Mouse (Mus musculus) left cerebral cortex, postnatal 36 days (tissue): ENCODE measurements around the gene Ap3b1. TPM values are rescaled to one million over a fixed set of nuclear protein-coding genes. Genes with fewer than 3 reads are reported as not detected.
A peak's percentile ranks its signal among the peaks of the same experiment; 100 is the strongest.

Experiments used
- DNase-seq, 2 experiments: peaks; one replicate each; pipeline ENCODE4 v3.0.0; 2021 to 2022; ENCODE audit warnings: low spot score in 2 of 2, mixed read lengths in 1 of 2
- intact Hi-C: fragments of 180-260 bp; cut with DNase I; formaldehyde crosslinking; loops from one replicate; pipeline ENCODE4 v1.15.1; 2025
- total RNA-seq, 2 experiments: library from RNA; stranded (reverse); gene quantifications; 2 replicates each; pipeline ENCODE4 v1.2.3; 2021

Gene Ap3b1
- total RNA-seq, 2 experiments from 2014 or later = 41.1 to 44.3 TPM

GRCm38 (mm10) chr13:94519276-94519675 is 160.5 kb downstream of the Ap3b1 start:
- intact Hi-C loops = no loop called here
- no peak for DNase-seq

- intact Hi-C loops = no loop called here
- no peak for DNase-seq
These were observed 164.5 kb downstream of the Ap3b1 start for GRCm38 (mm10) chr13:94523213-94523612.

DNA sequence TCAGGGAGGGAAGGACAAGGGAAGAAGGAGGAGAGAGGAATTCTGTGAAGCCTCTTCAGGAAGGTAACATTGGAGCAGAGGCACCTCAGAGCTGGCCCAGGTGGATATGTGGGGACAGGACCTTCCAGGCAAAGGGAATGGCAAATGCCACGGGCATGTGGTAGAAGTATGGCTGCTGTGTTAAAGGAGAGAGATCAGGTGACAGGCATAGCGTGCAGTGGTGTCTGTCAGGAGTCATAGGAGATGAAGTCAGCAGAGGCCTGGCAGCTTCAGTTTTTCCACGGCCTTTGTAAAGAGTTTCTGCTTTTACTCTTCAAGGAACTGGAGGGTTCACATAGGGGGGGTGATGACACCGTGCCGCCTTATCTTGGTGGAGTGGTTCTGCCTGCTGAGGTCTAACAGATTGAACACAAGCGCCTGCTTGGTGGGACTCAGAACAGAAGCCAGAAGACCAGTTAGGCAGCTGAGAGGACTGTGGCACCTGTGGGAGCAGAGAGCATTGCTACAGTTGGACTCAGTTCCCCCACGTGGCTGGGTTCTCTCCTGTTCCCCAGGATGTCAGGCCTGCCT is 166.0 kb downstream of the Ap3b1 start:
- DNase-seq = no peak

DNA sequence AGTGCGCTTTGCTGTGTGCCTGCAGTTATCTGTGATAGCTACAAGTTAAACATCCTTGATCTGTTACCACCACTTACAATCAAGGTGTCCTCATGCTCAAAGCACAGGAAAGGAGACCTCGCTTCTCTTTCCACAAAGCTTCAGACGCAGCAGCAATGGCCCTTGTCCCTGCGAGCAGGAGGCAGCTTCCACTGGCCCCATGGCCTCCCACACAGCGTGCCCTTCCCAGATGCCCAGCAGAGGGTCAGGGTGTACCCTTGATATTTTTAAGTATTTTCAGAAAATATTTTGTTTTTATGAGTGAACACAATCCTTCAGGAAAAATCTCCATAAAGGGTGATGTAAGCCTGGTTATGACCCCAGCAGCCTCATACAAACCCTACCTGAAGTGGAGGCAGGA is 170.4 kb downstream of the Ap3b1 start:
- intact Hi-C loops = no loop called here
- no peak for DNase-seq

More for the DNA sequence above, 166.0 kb downstream of the Ap3b1 start:
- intact Hi-C loops = no loop called here

DNA sequence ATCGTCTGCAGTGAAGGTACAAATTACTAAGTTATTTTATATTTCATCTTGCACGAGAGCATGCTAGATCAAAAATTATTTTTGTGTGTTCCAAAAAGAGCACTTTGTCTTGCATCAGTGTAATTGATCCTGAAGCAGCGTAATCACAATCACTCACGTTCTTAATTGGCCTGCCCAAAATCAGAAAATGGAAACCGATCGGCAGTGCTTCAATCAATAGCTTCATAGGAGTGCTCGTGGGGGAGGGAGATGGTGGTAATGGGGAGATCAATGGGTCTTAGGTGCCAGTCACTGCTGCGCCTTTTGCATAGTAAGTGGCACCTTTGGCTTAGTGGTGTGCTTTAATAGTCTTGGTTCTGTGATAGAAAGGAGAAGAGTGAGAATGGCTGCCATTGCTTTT is 174.8 kb downstream of the Ap3b1 start:
- DNase-seq = no peak
- intact Hi-C loops = no loop called here

GRCm38 (mm10) chr13:94537336-94537735 is 178.6 kb downstream of the Ap3b1 start:
- intact Hi-C loops = no loop called here
- no peak for DNase-seq

DNA sequence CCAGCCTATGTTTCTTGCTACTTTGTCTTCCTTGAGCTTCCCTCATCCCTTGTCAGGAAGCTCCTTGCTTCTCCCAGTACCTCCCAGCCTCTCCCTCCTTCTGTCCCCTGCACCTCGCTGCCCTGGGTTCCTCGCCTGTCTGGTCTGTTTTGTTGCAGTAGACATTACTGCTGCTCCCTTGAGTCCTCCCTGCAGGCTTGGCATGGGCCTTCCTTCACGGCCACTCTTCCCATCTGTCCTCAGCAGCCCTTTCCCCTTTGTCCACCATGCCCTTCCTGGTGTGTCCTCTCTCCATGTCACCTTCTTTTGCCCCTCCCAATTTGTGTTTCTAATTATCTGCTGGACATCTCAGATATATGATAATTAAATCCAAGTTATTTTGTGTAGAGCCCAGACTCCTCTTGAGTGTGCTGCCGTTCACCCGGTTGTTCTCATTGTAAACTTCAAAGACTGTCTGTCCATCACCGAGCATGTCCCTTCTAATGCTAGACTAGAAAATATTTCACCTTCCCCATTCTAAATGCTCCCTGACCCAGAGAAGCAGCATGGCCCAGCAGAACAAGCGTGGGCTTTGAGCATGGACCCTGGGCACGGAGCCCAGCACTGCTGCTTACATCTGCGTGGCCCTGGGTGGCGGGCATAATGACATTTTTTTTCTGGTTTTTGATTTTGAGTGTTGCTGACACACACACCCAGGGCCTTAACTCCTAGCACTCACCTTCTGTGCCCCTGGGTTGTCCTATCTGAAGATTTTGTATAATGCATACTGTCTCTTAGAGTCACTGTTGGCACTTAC is 181.3 kb downstream of the Ap3b1 start:
- intact Hi-C loops = no loop called here
- no peak for DNase-seq

DNA sequence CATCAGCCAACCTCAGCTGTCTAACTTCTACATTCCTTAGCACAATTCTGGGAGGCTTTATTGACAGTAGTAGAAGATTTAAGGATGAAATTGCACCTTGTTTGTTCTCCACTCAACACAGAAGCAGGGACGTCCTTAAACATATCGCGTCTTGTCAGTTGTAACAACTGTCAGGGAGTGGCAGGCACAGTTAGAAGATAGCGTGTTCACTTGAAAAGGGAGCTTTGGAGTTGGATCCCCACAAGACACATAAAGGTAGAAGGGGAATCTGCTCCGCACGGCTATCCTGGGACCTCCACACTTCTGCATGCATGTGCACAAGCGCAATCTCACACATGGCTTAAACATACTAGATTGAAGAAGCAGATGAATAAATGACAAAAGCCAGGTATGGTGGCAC is 183.3 kb downstream of the Ap3b1 start:
- intact Hi-C loops = no loop called here
- no peak for DNase-seq

- intact Hi-C loops = no loop called here
- DNase-seq = no peak
These were observed 185.5 kb downstream of the Ap3b1 start for GRCm38 (mm10) chr13:94544211-94544610.

DNA sequence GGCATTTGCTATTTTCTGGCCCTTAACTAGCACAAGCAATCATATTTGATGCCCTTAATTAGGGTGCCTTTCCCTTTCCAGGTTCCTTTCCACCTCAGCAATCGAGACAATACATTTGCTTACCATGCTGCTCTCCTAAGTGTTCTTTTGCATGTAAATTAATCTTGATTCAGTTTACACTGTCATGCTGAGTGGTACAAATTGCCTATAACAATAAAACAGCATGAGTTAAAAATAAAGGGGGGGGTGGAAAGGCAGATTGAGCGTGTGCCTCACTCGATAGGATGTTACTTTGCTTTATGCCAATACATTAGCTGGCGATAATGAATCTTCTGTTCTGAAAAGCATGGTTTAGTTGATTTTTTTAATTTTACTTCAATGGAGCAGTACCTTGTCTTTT is 187.0 kb downstream of the Ap3b1 start:
- intact Hi-C loops = no loop called here
- no peak for DNase-seq

- intact Hi-C loops = no loop called here
These were observed 187.5 kb downstream of the Ap3b1 start for GRCm38 (mm10) chr13:94546246-94546645.

GRCm38 (mm10) chr13:94549580-94549979 is 190.8 kb downstream of the Ap3b1 start:
- intact Hi-C loops = no loop called here
- no peak for DNase-seq

More at GRCm38 (mm10) chr13:94546246-94546645, 187.5 kb downstream of the Ap3b1 start:
- DNase-seq = no peak

DNA sequence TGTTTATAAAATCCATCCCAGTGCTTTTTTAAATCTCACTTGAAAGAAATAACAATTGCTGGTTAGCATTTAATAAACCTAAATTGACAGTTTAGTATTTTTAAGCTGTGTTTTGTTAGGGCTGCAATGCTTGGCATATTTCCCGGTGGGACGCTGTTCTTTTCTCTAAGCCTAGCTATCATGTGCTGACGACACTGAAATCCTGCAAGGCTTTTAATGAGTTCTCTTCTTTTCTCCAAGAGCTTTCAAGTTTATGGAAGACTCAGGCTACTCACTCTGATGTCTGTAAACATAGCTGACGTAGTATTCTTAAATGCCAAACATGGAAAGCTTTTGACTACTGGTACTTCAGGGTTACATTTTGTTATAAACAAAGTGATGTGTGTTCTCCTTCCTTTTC is 191.3 kb downstream of the Ap3b1 start:
- intact Hi-C loops = no loop called here
- DNase-seq = no peak

- DNase-seq = peak; percentile 63 to 75
- intact Hi-C loops = loop anchor here (5.0 kb wide), 1 partner anchor 382 kb away; no protein-coding TSS in a partner anchor
These were observed 201.3 kb downstream of the Ap3b1 start for GRCm38 (mm10) chr13:94560011-94560410.

DNA sequence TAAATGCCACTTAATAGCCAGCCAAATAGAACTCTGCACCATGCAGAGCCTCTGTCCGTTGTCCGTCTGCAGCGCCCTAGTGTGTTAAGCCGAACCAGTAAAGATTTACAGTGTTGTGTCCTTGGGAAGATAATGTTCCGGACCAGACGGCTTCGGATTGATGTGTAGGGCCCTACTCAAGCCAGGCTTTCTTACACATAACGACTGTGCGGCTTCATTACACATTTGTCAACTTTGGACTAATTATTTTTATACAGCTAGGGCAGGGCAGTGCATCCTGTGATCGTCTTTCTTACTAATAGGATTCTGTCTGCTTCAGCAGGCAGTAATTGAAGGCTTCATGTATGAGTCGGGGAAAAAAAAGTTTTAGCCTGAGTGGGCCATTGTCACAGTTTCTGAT is 202.1 kb downstream of the Ap3b1 start:
- no peak for DNase-seq
- intact Hi-C loops = loop anchor here (5.0 kb wide), 1 partner anchor 381 kb away; no protein-coding TSS in a partner anchor

GRCm38 (mm10) chr13:94562652-94563339 is 204.0 kb downstream of the Ap3b1 start:
- intact Hi-C loops = loop anchor here (5.0 kb wide), 1 partner anchor 380 kb away; no protein-coding TSS in a partner anchor
- DNase-seq = no peak

DNA sequence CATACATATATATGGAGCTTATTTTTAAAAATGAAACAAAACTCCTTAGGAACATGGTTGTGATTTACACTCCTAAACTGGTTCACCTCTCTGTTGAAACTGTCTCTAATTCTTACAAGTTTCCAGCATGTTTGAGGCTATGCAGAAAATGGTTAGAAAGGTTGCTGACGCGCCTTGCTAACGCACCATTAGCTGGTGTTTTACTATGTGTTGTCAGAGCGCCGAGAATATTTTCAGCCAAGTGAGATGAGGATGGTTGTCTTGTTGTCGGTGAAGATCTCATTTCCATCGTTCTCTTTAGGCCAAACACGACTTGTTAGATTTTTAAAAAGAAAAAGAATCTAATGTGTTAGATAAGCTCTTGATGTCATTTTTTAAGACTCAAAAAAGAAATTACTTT is 205.1 kb downstream of the Ap3b1 start:
- DNase-seq = no peak
- intact Hi-C loops = loop anchor here (5.0 kb wide), 1 partner anchor 378 kb away; no protein-coding TSS in a partner anchor

GRCm38 (mm10) chr13:94564351-94564994 is 205.7 kb downstream of the Ap3b1 start:
- DNase-seq = no peak
- intact Hi-C loops = loop anchor here (5.0 kb wide), 1 partner anchor 378 kb away; no protein-coding TSS in a partner anchor

DNA sequence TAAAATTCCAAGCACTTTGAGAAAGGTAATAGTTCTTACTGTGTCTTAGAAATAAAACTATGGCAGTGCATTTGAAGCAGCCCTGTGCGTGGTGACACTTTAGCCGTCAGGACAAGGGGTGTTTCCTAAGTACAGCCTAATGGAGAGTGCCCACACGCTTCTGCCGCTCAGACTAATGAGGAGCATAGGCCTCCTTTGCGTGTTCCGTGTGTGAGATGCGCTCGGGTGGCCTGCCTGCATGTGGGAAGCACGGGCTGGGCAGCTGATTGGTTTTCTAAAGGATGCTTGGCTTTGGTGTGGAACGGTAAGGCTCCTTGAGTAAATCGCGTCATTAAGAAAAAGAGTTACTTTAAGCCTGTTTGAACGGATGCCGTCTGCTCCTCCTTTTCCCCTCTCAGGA is 206.4 kb downstream of the Ap3b1 start:
- DNase-seq = no peak
- intact Hi-C loops = no loop called here

- intact Hi-C loops = no loop called here
These were observed 206.9 kb downstream of the Ap3b1 start for GRCm38 (mm10) chr13:94565616-94566015.

More at GRCm38 (mm10) chr13:94565616-94566015, 206.9 kb downstream of the Ap3b1 start:
- no peak for DNase-seq
